Mouse (Mus musculus) embryo, embryonic 11 days (tissue): ENCODE results near the gene Nbl1.

Source experiments
- DNase-seq: peaks from one replicate; pipeline ENCODE4 v3.0.0-alpha.2; 2015

Gene Nbl1

DNA sequence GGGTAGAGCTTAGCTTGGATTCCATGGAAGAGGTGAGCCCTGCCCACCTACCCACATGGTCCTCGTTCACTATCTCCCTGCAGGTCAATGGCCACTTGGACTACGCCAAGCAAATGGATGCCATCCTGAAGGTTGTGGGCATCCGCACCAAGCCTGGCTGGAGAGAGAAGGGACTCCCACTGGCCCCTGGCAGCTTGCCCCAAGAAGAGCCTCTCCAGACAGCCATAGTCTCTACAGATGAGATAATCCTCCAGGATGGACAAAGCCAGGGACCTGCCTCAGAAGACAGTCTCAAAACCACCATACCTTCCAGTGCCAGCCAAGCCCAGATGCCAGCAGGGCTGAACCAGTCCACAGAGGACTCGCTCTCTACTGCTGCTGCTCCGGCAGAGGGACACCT lies 34.8 kb downstream of the Nbl1 start:
- DNase-seq = no peak

DNA sequence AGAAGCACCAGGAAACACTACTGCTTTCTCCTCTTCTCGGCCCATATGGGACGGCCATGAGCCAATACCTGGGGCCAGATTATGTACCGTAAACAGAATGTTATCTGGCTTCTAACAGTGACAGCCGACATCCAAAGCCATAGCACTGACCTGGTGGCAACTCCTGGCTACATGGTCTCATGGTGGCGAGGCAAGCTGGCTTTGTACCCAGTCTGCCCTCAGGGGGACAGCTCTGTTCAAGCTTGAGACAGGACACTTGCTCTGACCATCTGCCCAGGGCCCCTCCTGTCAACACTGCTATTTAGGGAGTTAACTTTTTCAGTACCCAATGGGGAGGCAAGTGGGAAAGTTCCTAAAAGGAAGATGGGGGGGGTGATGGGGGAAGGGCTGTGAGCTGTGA lies 35.5 kb downstream of the Nbl1 start:
- no peak for DNase-seq

DNA sequence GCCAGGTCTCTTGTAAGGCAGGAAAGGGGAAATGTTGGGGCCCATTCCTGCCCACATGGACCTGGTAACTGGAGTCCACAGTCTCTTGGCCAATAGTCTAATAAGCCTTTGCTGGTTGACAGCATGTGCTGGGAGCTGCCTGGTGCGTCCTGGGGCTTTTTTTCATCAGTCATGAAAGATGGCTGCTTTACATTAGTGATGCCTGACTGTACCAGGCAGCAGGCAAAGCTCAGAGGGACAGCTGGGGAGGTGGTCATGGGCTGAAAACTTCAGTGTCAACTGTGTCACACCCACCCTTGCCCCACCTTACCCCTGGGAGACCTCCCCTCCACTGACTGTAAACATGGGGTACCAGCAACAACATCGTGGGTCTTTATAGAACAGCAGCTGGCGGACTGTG lies 37.0 kb downstream of the Nbl1 start:
- no peak for DNase-seq

DNA sequence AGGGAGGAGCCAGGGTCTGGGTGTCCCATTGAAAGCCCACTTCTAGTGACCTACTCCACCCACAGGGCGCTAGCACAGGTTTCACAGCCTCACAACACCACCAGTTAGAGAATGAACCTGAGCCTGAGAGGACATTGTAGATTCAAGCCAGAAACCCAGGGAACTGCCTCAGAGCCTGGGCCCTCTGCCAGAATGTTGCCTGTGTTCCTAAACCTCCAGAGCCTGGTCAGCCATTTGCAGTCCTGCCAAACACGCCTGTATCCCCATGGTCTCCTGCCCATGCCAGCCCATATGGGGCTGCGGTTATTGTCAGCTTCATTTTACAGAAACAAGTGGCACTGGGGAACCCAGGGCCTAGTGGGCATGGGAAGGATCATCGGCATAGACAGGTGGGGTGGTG lies 37.5 kb downstream of the Nbl1 start:
- no peak for DNase-seq

DNA sequence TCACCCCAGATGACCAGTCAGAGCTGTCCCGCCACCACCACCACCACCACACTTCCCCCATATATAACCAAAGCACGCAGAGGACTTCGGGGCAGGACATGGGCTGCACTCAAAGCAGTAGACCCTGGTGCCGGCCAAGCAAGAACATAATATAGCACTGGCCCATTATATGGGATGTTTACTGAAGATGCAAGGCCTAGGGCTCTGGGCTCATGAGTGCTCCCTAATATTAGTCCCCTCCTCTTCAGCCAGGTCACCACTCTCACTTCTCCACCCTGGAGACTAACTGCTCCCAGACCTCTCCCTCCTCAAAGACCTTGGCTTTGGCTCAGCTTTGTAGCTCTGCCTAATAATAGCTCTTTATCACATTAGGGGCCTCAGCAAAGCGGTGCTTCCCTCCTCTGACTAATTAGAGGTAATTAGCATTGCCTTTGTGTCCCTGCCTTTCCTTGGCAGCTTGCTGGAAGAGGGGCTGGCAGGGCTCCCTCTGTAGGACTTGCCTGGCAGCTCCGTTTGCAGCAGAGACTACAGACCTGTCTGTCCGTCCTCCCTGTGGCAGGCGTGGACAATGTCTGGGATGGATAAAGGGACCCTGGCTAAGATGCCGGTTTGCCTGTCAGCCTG lies 38.4 kb downstream of the Nbl1 start:
- no peak for DNase-seq

DNA sequence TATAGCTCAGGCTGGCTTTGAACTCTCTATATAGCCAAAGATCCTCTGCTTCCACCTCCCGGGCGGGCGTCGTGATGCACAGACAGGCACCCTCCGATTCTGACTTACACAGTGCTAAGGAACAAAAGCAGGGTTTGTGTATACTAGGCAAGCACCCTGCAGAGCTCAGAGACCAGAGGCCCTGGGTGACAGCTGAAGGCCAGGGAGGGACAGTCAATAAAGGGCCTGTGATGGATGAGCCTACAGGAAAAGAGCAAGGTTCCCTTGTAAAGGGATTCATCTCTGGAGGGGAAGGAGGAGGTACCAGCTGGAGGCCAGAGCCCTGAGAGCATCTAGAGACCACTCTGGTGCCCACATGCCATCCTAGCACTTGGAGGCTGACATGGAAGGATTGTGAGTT lies 39.4 kb downstream of the Nbl1 start:
- no peak for DNase-seq

DNA sequence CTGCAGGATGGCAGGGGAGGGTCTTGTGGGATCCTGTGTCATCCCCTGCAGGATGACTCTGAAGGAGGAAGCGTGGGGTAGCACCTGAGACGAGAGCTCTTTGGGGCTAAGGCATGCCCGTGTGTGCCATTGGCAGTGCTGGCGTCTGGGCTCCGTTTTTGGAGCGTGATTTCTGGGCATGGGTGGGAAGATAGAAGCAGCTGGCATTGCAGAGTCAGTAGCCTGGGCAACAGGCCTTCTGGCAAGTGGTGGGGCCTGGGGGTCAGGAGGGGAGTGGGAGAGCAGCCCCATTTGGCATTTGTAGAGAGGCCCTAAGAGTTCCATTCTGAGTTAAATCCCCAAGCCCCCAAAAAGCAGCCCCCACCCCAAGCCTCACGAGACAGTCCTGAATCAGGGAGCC lies 40.0 kb downstream of the Nbl1 start:
- DNase-seq = no peak

DNA sequence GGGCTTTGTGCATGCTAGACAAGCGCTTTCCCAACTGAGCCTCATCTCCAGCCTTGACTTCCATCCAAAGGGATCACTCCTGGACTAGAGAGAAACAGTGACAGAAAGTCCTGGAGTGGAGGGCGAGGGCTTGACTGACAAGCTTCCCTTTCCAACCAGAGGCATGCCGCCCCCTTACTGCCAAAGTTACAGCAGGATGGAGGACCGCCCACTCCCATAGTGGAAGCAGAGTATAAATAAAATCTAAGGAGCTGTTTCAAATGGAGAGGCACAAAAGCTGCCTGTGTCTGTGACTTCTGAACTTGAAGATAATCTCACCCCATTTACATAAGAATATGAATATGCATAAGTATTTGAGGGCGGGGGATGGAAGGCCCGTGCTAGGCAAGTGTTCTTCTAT lies 44.3 kb downstream of the Nbl1 start:
- no peak for DNase-seq

DNA sequence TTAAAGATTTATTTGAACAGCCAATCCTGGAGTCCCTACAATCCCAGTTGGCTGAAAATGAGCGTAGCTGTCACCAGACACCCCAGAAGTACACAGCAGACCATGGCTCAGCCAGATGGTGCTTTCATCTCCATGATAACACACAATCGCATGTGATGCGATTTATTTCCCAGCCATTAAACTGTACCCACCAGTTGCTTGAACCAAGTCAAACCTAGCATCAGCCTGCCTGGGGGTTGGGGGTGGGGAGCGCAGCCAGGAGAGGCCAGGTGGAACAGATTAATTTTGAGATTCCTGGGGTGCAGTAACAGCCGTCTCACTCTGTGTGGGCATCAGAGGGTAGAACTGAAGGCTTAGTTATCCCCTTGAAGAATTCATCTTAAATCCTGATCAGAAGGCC lies 46.4 kb downstream of the Nbl1 start:
- DNase-seq = no peak

DNA sequence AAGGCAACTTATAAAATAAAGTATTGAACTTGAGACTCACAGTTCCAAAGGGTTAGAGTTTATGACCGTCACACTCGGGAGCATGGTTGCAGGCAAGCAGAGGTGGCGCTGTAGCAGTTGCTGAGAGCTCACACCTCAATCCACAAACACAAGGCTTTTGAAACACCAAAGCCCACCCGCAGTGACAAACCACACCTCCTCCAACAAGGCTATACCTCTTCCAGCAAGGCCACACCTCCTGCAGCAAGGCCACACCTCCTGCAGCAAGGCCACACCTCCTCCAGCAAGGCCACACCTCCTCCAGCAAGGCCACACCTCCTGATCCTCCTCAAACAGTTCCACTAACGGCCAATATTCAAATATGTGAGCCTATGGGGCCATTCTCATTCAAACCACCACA lies 48.2 kb downstream of the Nbl1 start:
- DNase-seq = no peak

DNA sequence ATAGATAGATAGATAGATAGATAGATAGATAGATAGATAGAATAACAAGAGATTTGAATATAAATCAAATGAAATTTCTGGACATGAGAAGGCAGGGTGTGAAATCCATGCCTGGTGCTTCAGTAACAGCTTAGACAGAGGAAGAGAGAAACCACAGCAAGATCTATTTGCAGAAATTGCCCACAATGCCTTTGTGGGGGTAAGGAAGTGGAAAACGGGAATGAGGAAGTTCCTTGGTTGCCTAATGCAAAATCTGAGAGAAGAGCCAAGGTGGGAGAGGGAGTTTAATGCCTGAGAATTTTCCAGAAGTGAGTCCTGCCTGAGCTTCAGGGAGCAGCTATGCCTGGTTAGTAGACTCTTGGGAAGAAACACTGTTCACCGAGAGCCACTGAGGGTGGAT lies 49.2 kb downstream of the Nbl1 start:
- no peak for DNase-seq

DNA sequence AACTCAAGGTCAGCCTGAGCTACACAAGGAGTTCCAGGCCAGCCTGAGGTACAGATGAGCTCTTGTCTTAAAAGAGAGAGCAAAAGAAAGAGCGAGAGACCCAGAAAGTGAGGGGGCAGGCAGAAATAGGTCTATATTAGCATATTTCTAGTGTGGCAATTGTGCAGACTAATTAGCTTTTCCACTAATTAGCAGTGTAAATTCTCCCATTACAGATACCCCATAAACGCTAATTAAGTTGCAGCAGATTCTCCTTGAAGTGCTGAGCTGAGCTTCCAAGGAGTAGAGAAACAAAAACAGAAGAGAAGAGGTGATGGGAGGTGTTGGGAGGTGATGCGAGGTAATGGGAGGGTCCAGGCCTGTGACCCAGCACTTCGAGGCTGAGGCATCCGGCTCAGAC lies 50.2 kb downstream of the Nbl1 start:
- no peak for DNase-seq

DNA sequence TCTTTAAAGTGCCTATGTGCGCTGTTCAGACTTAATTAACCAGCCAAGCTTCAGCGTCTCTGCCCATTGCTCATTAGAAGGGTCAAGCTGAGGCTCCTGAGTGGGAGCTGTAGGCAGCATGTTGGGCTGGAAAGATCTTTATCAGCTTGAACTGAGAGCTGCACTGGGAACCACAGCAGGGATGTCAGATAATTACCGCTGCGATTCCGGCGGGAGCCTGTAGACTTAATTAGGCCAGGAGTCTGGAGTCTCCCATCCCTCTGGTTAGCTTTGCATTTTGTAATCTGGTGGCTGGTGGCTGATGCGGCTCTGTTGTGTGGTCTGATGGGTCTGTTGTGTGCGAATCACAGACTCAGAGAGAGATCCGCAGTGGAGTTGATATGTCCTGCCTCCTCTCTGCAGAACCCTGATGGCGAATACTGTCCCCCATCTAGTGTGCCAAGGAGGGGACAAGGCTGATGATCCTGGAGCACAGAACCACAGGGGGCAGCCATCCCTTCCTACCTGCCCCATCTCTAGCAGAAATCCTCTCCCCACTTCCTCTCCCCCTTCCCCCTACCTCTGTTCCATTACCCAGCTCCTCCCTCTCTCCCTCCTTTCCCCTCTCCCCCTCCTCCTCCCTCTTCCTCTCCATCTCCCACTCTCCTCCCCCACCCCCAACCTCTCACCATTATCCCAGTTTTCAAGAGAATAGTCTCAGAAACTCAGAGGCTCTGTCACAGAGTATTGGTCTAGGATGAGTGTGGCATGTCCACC lies 52.5 kb downstream of the Nbl1 start:
- peak; percentile 37 for DNase-seq

DNA sequence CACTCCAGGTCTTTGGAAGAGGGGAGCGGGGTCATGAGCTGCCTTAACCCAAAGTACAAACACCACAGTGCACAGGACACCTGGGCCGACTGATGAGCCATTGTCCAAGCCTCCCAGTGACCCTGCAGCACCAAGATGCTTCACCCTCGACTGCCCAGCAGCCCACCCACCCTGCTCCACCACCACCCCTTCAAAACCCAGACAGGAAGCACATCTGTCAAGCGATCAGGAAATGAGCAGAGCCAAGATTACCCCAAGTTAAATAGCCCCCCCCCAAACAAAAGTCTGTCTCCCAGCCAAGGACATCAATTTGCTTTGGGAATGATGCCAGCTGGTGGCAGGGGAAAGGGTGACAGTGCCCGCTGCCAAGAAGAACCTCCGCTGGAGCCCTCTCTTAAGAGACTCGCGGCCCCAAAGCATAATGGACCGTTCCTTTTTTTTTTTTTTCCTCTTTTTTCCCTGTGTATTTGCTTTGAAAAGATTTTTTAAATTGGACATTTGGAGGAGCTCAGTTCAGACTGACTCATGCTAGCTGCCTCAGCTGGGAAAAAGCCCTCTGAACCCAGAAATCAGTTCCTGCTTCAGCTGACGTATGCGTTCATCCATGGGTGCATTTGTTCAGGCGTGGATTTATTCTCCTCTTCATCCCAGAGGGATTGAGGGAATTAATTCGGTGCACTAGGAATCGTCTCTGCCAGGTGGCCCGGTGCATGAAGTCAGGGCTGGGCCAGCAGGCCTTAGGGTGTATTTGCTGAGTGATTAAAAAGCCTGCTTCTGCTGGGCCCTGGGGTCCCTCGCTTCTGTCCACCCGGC lies 54.8 kb downstream of the Nbl1 start:
- DNase-seq = no peak

DNA sequence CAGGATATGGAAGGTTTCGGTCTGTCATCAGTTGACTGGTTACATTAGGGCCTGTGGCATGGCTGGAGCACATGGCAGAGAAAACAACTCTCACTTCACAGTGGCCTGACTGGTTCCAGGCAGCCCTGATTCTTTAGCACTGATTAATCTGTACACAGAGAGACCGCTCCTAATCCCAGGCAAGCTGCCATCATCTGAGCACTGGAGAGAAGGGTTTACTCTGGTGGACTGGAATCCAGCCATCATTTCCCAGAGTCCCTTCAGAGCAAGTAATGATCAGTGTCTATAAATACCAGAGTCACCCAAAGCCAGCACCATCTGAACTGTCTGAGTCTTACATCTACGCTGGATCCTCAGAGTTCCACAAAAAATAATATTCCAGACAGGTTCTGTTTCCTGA lies 57.0 kb downstream of the Nbl1 start:
- no peak for DNase-seq

DNA sequence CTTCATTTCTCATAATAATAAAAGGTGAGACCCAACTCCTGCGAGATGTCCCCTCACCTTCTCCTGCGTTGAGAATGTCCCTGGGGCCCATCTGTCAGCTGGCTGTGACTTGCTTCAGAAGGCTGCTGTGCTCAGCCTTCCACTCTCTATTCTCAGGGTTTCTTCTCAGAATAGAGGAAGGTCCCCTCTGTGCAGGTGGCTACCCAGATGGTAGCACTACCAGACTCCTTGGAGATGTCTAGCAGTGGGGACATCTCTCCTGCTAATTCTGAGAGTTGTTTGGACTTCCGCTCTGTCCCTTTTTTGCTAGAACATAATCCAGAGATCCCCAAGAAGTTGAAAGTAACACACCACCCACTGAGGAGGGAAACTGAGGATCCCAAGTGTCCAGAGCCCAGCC lies 57.9 kb downstream of the Nbl1 start:
- DNase-seq = no peak

DNA sequence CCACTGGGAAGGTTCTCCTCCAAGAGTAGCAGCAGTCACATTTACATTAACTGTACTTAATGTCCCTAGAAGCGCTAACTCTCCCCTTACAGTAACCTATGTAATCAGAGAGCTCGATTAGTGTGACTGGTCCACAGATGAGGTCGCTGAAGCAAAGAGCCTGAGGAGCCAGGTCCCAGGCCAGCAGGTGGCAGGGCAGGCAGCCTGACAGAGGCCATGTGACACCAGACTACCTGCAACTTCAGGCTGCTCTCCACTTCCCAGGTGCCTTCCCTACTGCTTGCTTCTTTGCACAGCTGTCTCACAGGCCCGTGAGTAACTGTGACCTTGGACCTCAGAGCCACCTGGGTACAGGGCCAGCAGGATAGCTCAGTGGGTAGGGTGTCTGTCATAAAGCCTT lies 58.3 kb downstream of the Nbl1 start:
- DNase-seq = no peak

DNA sequence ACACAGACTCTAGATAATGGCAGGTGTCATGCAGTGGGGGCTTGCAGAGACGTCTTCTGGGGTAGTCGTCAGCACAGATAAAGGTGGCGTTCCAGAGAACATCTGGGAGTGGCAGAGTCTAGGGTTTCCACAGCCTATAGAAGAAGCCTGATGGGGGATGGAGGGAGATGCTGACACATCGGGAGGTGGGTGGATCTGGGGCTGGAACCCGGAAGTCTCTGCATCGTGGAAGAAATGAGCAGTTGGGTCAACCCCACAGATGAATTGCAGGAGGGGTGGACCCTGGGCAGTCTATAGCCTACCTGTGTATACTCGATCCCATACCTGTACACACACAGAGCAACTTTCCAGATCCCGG lies 58.8 kb downstream of the Nbl1 start:
- DNase-seq = no peak

DNA sequence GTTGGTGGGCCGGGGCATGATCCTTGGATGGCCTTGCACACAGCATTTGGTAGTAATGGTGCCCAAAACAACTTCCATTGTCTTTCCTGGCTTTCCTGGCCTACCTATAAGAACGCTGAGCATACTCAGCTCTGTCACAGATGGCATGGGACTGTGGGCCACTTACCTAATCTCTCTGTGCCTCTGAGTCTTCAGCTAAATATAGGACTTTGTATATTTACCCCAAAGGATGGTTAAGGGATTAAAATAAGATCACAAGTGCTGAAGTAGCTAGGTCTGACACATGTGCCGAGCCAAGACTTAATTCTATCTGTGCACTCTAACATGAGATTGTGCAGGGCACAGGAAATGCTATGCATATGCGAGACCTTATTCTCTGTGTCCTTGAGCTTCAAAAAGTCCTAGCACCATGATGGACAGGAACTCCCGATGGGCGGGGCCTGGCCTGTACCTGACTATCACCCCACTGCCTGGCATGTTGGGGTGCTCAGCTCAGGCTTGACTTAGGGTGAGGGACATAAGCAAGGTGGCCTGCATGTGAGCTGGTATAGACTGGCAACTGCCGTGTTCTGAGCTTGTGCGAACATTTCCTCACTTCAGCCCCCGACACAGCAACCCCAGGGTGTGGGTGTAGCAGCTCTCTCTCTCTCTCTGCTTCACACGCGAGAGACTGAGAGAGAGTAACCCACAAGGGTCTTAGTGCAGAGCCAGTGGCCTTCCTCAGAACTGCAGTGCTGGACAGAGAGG lies 59.4 kb downstream of the Nbl1 start:
- no peak for DNase-seq

DNA sequence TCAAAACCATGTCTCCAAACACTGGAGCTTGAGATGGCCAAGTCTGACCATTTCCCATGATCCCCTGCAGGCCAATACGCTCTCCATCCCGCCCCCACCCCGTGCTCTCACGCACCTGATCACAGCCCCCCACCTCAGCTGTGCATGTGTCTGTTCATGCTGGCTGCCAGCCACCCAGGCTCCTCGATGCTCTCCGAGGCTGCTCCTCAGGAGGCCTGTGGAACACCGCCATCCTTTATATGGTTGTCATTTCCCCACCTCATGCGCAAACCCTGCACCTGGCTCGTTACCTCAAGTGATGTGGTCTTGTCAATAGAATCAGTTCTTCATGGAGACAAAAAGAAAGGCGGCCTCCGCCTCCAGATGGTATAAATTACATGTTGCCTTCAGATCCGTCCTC lies 60.3 kb downstream of the Nbl1 start:
- no peak for DNase-seq
